Mouse (Mus musculus) intestine, embryonic 14.5 days (tissue): ENCODE data around the gene Sowahd. TPM values are rescaled to one million over a fixed set of nuclear protein-coding genes. Genes with fewer than 3 reads are reported as not detected.

Experiments used
- ATAC-seq: fragments of 200-750 bp; cut with Nextera tagmentation; replicated peaks from 2 replicates; pipeline ENCODE4 v1.8.0; 2017; ENCODE audit warnings: low read depth, moderate number of reproducible peaks, moderate TSS enrichment, moderate library complexity; ENCODE audit not compliant: low FRiP score, low TSS enrichment
- DNase-seq: peaks from one replicate; pipeline ENCODE4 v3.0.0-alpha.2; 2018; ENCODE audit warnings: low spot score
- H3K27ac ChIP-seq: fragments of 300-500 bp; sonication (generic); 2 replicates; pipeline ENCODE4 v1.5.1; 2014; ENCODE audit warnings: low read depth, mild to moderate bottlenecking, control low read depth
- H3K27me3 ChIP-seq: fragments of 300-500 bp; sonication (generic); replicated peaks from 2 replicates; pipeline ENCODE4 v1.6.1; 2014; ENCODE audit warnings: low read length, control low read depth; ENCODE audit not compliant: control insufficient read depth, insufficient read depth
- H3K36me3 ChIP-seq: fragments of 300-500 bp; sonication (generic); 2 replicates; pipeline ENCODE4 v1.6.1; 2014; ENCODE audit warnings: low read length, control low read depth; ENCODE audit not compliant: control insufficient read depth, insufficient read depth
- H3K4me1 ChIP-seq: fragments of 300-500 bp; sonication (generic); replicated peaks from 2 replicates; pipeline ENCODE4 v1.6.1; 2014; ENCODE audit warnings: low read length, control low read depth, mixed read lengths; ENCODE audit not compliant: control insufficient read depth, insufficient read depth
- H3K4me2 ChIP-seq: fragments of 300-500 bp; sonication (generic); 2 replicates; pipeline ENCODE4 v1.6.1; 2014; ENCODE audit warnings: low read length
- H3K4me3 ChIP-seq: fragments of 300-500 bp; sonication (generic); 2 replicates; pipeline ENCODE4 v1.5.1; 2014; ENCODE audit warnings: low read depth, low read length, control low read depth, mixed read lengths
- H3K9ac ChIP-seq: fragments of 300-500 bp; sonication (generic); 2 replicates; pipeline ENCODE4 v1.6.1; 2014; ENCODE audit warnings: mild to moderate bottlenecking, low read length
- H3K9me3 ChIP-seq: fragments of 300-500 bp; sonication (generic); 2 replicates; pipeline ENCODE4 v1.6.1; 2016; ENCODE audit warnings: low read length, control low read depth; ENCODE audit not compliant: control insufficient read depth
- whole genome bisulfite sequencing: fragments of 180-500 bp; shearing (Covaris S2); extraction: QIAGEN DNeasy Blood & Tissue Kit; methylation state at CpG from one replicate; pipeline ENCODE4 v1.1.7; 2014; 5-methylcytosine and 5-hydroxymethylcytosine counted together
- polyA plus RNA-seq: library from polyadenylated mRNA; unstranded; fragments of >200 nt; fragmentation: Nextera tagmentation; extraction: Ambion mirVana; gene quantifications from 2 replicates; pipeline ENCODE4 v1.2.1, GENCODE M21; 2014

Sowahd gene
- polyA plus RNA-seq = 0.11 TPM in 1 of 2 replicates, not detected in the other

- Histone ChIP-seq H3K27ac (no peak within 1 kb of the TSS), H3K4me1 (no peaks in the 10 kb centered on the region), H3K4me3 (peak within 1 kb of the TSS; percentile 22), H3K9me3 (no peaks in the 10 kb centered on the region), H3K9ac (no peak within 1 kb of the TSS), H3K4me2 (peak within 1 kb of the TSS; percentile 50), H3K27me3 (peaks cover 50% of the 10 kb centered on the region), H3K36me3 (no peaks in the 10 kb centered on the region)
- ATAC-seq (no peak), DNase-seq (no peak)
- 12% methylated on average over 29 of the region's 38 CpGs for WGBS
Observed at GRCm38 (mm10) chrX:37048066-37048889, at the start of gene Sowahd. Gene Sowahd, plus strand, starts transcription at chrX:37048845.

- Histone ChIP-seq H3K27ac (no peak overlapping the region), H3K9ac (no peak overlapping the region), H3K9me3 (no peaks in the 10 kb centered on the region), H3K36me3 (no peaks in the 10 kb centered on the region), H3K4me3 (no peak overlapping the region), H3K4me1 (no peaks in the 10 kb centered on the region), H3K4me2 (no peak overlapping the region), H3K27me3 (no peaks in the 10 kb centered on the region)
- no peak for ATAC-seq
- 53% methylated on average over 5 of the region's 5 CpGs for WGBS
- no peak for DNase-seq
Observed at GRCm38 (mm10) chrX:37013870-37014269, 34.8 kb upstream of the Sowahd start.

GRCm38 (mm10) chrX:37018150-37018654 is 30.4 kb upstream of the Sowahd start:
- Histone ChIP-seq H3K9me3 (no peaks in the 10 kb centered on the region), H3K4me2 (no peak overlapping the region), H3K4me1 (no peaks in the 10 kb centered on the region), H3K27ac (no peak overlapping the region), H3K36me3 (no peaks in the 10 kb centered on the region), H3K4me3 (no peak overlapping the region), H3K27me3 (no peaks in the 10 kb centered on the region), H3K9ac (no peak overlapping the region)
- 88% methylated on average over 9 of the region's 9 CpGs for WGBS
- no peak for ATAC-seq
- DNase-seq = no peak

GRCm38 (mm10) chrX:37019045-37019444 is 29.6 kb upstream of the Sowahd start:
- no peaks in the 10 kb centered on the region for H3K36me3 ChIP-seq
- no peak overlapping the region for H3K9ac ChIP-seq
- H3K4me1 ChIP-seq = no peaks in the 10 kb centered on the region
- H3K27me3 ChIP-seq = no peaks in the 10 kb centered on the region
- H3K9me3 ChIP-seq = no peaks in the 10 kb centered on the region
- no peak overlapping the region for H3K4me2 ChIP-seq
- WGBS = 64% methylated on average over 3 of the region's 3 CpGs
- no peak overlapping the region for H3K27ac ChIP-seq
- ATAC-seq (no peak), DNase-seq (no peak)
- no peak overlapping the region for H3K4me3 ChIP-seq

GRCm38 (mm10) chrX:37022690-37023089 is 26.0 kb upstream of the Sowahd start:
- Histone ChIP-seq H3K27me3 (no peaks in the 10 kb centered on the region), H3K27ac (no peak overlapping the region), H3K4me1 (no peaks in the 10 kb centered on the region), H3K9ac (no peak overlapping the region), H3K4me2 (no peak overlapping the region), H3K4me3 (no peak overlapping the region), H3K9me3 (no peaks in the 10 kb centered on the region), H3K36me3 (no peaks in the 10 kb centered on the region)
- no peak for ATAC-seq
- DNase-seq = peak; percentile 72
- 10% methylated on average over 3 of the region's 3 CpGs for WGBS

- no peaks in the 10 kb centered on the region for H3K27me3 ChIP-seq
- H3K36me3 ChIP-seq = no peaks in the 10 kb centered on the region
- ATAC-seq (no peak), DNase-seq (no peak)
- no peaks in the 10 kb centered on the region for H3K4me1 ChIP-seq
- no peaks in the 10 kb centered on the region for H3K9me3 ChIP-seq
- no peak overlapping the region for H3K4me2 ChIP-seq
- H3K27ac ChIP-seq = no peak overlapping the region
- H3K9ac ChIP-seq = no peak overlapping the region
- 74% methylated on average over 10 of the region's 10 CpGs for WGBS
- no peak overlapping the region for H3K4me3 ChIP-seq
Observed at GRCm38 (mm10) chrX:37023652-37024309, 24.9 kb upstream of the Sowahd start.

GRCm38 (mm10) chrX:37028378-37028777 is 20.3 kb upstream of the Sowahd start:
- ATAC-seq = no peak
- Histone ChIP-seq H3K9me3 (no peaks in the 10 kb centered on the region), H3K9ac (no peak overlapping the region), H3K36me3 (no peaks in the 10 kb centered on the region), H3K4me1 (no peaks in the 10 kb centered on the region), H3K27ac (no peak overlapping the region), H3K27me3 (no peaks in the 10 kb centered on the region), H3K4me2 (no peak overlapping the region), H3K4me3 (no peak overlapping the region)
- WGBS = 50% methylated on average over 3 of the region's 3 CpGs
- DNase-seq = no peak

GRCm38 (mm10) chrX:37042726-37043125 is 5.9 kb upstream of the Sowahd start:
- Histone ChIP-seq H3K27me3 (peaks cover 14% of the 10 kb centered on the region), H3K9ac (no peak overlapping the region), H3K4me3 (no peak overlapping the region), H3K36me3 (no peaks in the 10 kb centered on the region), H3K27ac (no peak overlapping the region), H3K4me2 (no peak overlapping the region), H3K9me3 (no peaks in the 10 kb centered on the region), H3K4me1 (no peaks in the 10 kb centered on the region)
- WGBS = 22% methylated on average over 9 of the region's 9 CpGs
- ATAC-seq (no peak), DNase-seq (peak; percentile 84)
